Mouse (Mus musculus): Measurements from ENCODE around the gene Wdr89. TPM values are rescaled to one million over a fixed set of nuclear protein-coding genes. Genes with fewer than 3 reads are reported as not detected.

The Wdr89 gene
- polyA plus RNA-seq, 1 experiment from 2014 or later: 12.8 TPM

- WGBS: under 1% methylated on average over 90 of the region's 97 CpGs
These were observed 73.8 kb downstream of the Wdr89 start for GRCm38 (mm10) chr12:75595291-75596153.

GRCm38 (mm10) chr12:75594404-75594803, 74.9 kb downstream of the Wdr89 start:
- WGBS: 57% methylated on average over 5 of the region's 5 CpGs

More at GRCm38 (mm10) chr12:75595291-75596153, 73.8 kb downstream of the Wdr89 start:
- Histone ChIP-seq H3K36me3 (peaks cover 29% of the 10 kb centered on the region), H3K9me3 (replicated peaks) (no peaks in the 10 kb centered on the region), H3K27me3 (ENCODE audit: low read depth, poor library complexity, severe bottlenecking) (no peaks in the 10 kb centered on the region), H3K4me3 (peak overlapping the region; percentile 100), H3K4me1 (peaks cover 35% of the 10 kb centered on the region), H3K27ac (replicated peaks) (peak overlapping the region; percentile 99)
- DNase-seq (ENCODE audit: low spot score): peak; percentile 58

GRCm38 (mm10) chr12:75593817-75594216, 75.5 kb downstream of the Wdr89 start:
- Histone ChIP-seq H3K4me1 (peaks cover 24% of the 10 kb centered on the region), H3K4me3 (peak overlapping the region; percentile 100), H3K27ac (replicated peaks) (no peak overlapping the region), H3K36me3 (peaks cover 46% of the 10 kb centered on the region), H3K9me3 (replicated peaks) (no peaks in the 10 kb centered on the region), H3K27me3 (ENCODE audit: low read depth, poor library complexity, severe bottlenecking) (no peaks in the 10 kb centered on the region)
- WGBS: 77% methylated on average over 4 of the region's 4 CpGs
- DNase-seq (ENCODE audit: low spot score): no peak

More at GRCm38 (mm10) chr12:75594404-75594803, 74.9 kb downstream of the Wdr89 start:
- no peaks in the 10 kb centered on the region for H3K9me3 ChIP-seq (replicated peaks)
- H3K4me3 ChIP-seq: peak overlapping the region; percentile 100
- peaks cover 41% of the 10 kb centered on the region for H3K36me3 ChIP-seq
- no peak overlapping the region for H3K27ac ChIP-seq (replicated peaks)
- DNase-seq (ENCODE audit: low spot score): no peak
- peaks cover 27% of the 10 kb centered on the region for H3K4me1 ChIP-seq
- H3K27me3 ChIP-seq (ENCODE audit: low read depth, poor library complexity, severe bottlenecking): no peaks in the 10 kb centered on the region

GRCm38 (mm10) chr12:75587501-75587900, 81.8 kb downstream of the Wdr89 start:
- Histone ChIP-seq H3K27ac (replicated peaks) (no peak overlapping the region), H3K4me1 (no peaks in the 10 kb centered on the region), H3K36me3 (peaks cover 95% of the 10 kb centered on the region), H3K27me3 (ENCODE audit: low read depth, poor library complexity, severe bottlenecking) (no peaks in the 10 kb centered on the region), H3K9me3 (replicated peaks) (no peaks in the 10 kb centered on the region), H3K4me3 (no peak overlapping the region)
- no peak for DNase-seq (ENCODE audit: low spot score)

- H3K27me3 ChIP-seq (ENCODE audit: low read depth, poor library complexity, severe bottlenecking): no peaks in the 10 kb centered on the region
- H3K27ac ChIP-seq (replicated peaks): no peak overlapping the region
- H3K9me3 ChIP-seq (replicated peaks): peaks cover 4% of the 10 kb centered on the region; the same call in 1 of the 2 replicates
- no peaks in the 10 kb centered on the region for H3K4me1 ChIP-seq
- no peak overlapping the region for H3K4me3 ChIP-seq
- peaks cover 80% of the 10 kb centered on the region for H3K36me3 ChIP-seq
- 71% methylated on average over 3 of the region's 3 CpGs for WGBS
- no peak for DNase-seq (ENCODE audit: low spot score)
These were observed 85.6 kb downstream of the Wdr89 start for GRCm38 (mm10) chr12:75583776-75584175.

Other genes starting within 250 kb of the Wdr89 start
- 15.0 and 16.2 TPM in 2 replicates for gene Ppp2r5e, start 73.3 kb downstream of the Wdr89 start, polyA plus RNA-seq (2016; fragmentation: Nextera tagmentation; extraction: Ambion mirVana)
- 5.5 and 6.1 TPM in 2 replicates for gene Sgpp1, start 66.2 kb upstream of the Wdr89 start, polyA plus RNA-seq (2016; fragmentation: Nextera tagmentation; extraction: Ambion mirVana)
- 91.9 and 93.1 TPM in 2 replicates for gene Syne2, start 148.6 kb upstream of the Wdr89 start, polyA plus RNA-seq (2016; fragmentation: Nextera tagmentation; extraction: Ambion mirVana)

All from midbrain, embryonic 10.5 days (tissue).